Mouse (Mus musculus): ENCODE measurements around the gene Arl8a. TPM values are rescaled to one million over a fixed set of nuclear protein-coding genes. Genes with fewer than 3 reads are reported as not detected.

Arl8a gene
- polyA plus RNA-seq, 1 experiment, result 44.9 TPM

DNA sequence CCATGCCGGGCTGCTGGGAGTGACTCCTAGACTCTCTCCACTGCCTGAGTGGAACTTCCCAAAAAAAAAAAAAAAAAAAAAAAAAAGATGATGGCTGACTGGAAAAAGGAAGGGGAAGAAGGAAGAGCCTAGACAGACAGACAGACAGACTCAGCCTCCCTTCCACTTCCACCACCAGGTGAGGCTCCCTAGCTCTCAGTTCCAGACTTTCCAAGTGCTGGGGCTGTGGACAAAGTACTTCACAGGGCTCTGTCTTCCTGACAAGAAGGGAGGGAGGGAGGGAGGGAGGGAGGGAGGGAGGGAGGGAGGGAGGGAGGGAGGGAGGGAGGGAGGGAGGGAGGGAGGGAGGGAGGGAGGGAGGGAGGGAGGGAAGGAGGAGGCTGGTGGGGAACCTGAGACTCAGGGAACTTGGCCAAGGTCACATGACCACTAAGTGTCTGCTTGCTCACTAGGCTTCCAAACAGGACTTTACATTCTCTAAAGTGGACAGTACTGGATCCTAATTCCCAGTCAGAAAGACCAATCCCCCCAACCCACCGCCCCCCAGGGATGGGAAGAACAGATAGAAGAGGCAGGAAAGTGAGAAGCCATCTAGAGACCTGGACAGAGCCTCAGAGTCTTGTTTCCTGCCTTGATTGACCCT is 16.1 kb upstream of the Arl8a start:
- no peak for TF ChIP-seq POLR2A (IDR thresholded peaks at IDR 0.05; ENCODE audit: borderline replicate concordance, control insufficient read depth, low read depth, low read length)
- no peak for TF ChIP-seq CTCF (IDR thresholded peaks at IDR 0.05; ENCODE audit: control insufficient read depth, insufficient read depth, low read length)
- H3K27ac ChIP-seq (ENCODE audit: control insufficient read depth, insufficient read depth, low read depth, low read length, poor library complexity), result peak overlapping the region; percentile 90
- peaks cover 14% of the 10 kb centered on the region for H3K4me1 ChIP-seq (ENCODE audit: control insufficient read depth, insufficient read depth, low read length)
- no peak overlapping the region for H3K4me3 ChIP-seq (replicated peaks; ENCODE audit: control insufficient read depth, low read depth, low read length)
- WGBS, result 7% methylated on average over 2 of the region's 2 CpGs

DNA sequence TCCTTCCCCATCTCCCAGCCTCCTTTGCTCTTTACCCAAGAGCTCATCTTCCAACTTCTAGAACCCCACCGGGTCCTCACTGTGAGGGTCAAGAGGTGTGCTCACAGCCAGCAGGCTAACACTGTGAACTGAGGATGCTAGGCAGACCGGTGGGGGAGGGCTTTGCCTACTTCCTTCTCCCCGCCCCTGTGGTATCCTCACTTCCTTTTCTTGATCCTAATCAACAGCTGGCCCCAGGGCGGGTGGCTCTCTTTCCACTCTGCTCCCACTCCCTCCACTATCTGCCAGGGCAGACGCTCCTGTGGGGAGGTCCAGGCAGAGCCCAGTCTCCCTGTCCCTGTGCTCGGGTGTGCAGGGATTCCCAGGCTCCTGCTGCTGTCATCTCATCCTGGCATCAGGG is 15.6 kb upstream of the Arl8a start:
- H3K4me3 ChIP-seq (replicated peaks; ENCODE audit: control insufficient read depth, low read depth, low read length), result peak overlapping the region; percentile 2
- under 1% methylated on average over 6 of the region's 6 CpGs for WGBS
- peak overlapping the region; percentile 90 for H3K27ac ChIP-seq (ENCODE audit: control insufficient read depth, insufficient read depth, low read depth, low read length, poor library complexity)
- TF ChIP-seq CTCF (IDR thresholded peaks at IDR 0.05; ENCODE audit: control insufficient read depth, insufficient read depth, low read length), result no peak
- peak; percentile 67; the same call in 1 of the 2 replicates for TF ChIP-seq POLR2A (IDR thresholded peaks at IDR 0.05; ENCODE audit: borderline replicate concordance, control insufficient read depth, low read depth, low read length)
- H3K4me1 ChIP-seq (ENCODE audit: control insufficient read depth, insufficient read depth, low read length), result peaks cover 16% of the 10 kb centered on the region

DNA sequence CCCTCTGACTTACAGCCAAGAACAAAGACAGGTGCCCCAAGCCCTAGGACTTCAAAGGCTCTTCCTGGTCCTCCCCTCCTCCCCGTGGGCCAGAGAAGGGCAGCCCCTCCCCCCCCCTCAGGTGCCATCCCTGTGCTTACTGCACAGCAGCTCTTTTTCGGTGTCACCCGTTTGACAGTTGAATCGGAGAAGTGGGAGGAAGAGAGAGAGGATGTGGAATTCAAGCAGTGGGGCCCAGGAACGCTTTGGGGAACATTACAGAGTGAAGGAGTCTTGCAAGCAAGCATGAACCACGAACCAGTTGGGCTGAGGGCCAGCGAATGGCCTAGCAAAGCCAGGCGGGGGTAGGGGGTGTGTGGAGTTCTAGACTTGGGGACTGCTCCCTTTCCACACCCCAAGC is 15.1 kb upstream of the Arl8a start:
- WGBS, result 2% methylated on average over 8 of the region's 8 CpGs
- no peak for TF ChIP-seq POLR2A (IDR thresholded peaks at IDR 0.05; ENCODE audit: borderline replicate concordance, control insufficient read depth, low read depth, low read length)
- TF ChIP-seq CTCF (IDR thresholded peaks at IDR 0.05; ENCODE audit: control insufficient read depth, insufficient read depth, low read length), result no peak
- Histone ChIP-seq H3K27ac (ENCODE audit: control insufficient read depth, insufficient read depth, low read depth, low read length, poor library complexity) (peak overlapping the region; percentile 90), H3K4me3 (replicated peaks; ENCODE audit: control insufficient read depth, low read depth, low read length) (no peak overlapping the region), H3K4me1 (ENCODE audit: control insufficient read depth, insufficient read depth, low read length) (peaks cover 16% of the 10 kb centered on the region)

DNA sequence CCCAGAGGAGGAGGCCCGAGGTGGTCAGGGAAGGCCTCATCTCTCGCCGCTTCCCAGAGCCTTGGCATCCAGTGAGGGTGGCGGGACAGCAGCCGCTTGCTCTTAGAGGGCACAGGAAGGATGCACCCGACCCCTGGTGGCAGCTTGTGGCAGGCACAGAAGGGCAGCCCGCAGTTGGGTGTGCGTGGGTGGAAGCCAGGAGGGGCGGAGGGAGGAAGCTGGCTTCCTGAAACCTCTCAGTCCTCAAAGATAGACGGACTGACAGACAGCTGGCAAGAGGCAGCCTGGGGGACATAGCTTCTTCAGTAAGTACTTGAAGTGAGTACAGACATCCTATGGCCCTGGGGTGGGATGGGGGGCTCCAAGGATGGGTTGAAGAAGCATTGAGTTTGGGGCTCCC is 14.2 kb upstream of the Arl8a start, which contains the start of gene Ptpn7:
Gene Ptpn7, plus strand, starts transcription at position 228 of the 400 bp plus-strand sequence.
- Histone ChIP-seq H3K4me3 (replicated peaks; ENCODE audit: control insufficient read depth, low read depth, low read length) (peak within 1 kb of the TSS; percentile 51), H3K4me1 (ENCODE audit: control insufficient read depth, insufficient read depth, low read length) (peaks cover 15% of the 10 kb centered on the region)

DNA sequence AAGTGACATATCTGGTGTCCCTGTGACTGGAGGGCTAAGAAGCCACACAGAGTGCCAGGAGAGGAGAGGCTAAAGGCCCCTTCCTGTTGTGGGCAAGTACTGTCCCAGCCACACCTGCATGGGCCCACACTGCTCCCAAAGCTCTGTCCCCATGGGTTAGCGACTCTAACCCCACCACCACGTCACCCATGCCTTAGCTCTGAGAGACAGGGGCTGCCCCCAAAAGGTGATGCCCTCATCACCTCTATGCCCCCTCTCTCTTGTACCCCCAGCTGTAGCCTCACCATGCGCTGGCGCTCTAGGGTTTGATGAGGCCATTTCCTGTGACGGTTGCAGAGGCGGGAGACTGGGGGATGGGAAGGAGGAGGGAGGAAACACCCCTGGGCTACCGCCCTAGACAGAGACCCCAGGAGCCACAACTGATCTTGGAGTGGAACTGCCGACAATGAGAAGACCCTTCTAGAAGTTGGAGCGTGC is 13.7 kb upstream of the Arl8a start:
- no peak for TF ChIP-seq CTCF (IDR thresholded peaks at IDR 0.05; ENCODE audit: control insufficient read depth, insufficient read depth, low read length)
- TF ChIP-seq POLR2A (IDR thresholded peaks at IDR 0.05; ENCODE audit: borderline replicate concordance, control insufficient read depth, low read depth, low read length), result peak; percentile 26; the same call in 1 of the 2 replicates
- H3K4me1 ChIP-seq (ENCODE audit: control insufficient read depth, insufficient read depth, low read length), result peaks cover 15% of the 10 kb centered on the region
- WGBS, result 1% methylated on average over 9 of the region's 9 CpGs

More for the DNA sequence above, 14.2 kb upstream of the Arl8a start, which contains the start of gene Ptpn7:
- 0% methylated on average over 10 of the region's 10 CpGs for WGBS
- H3K27ac ChIP-seq (ENCODE audit: control insufficient read depth, insufficient read depth, low read depth, low read length, poor library complexity), result peak within 1 kb of the TSS; percentile 90
- TF ChIP-seq POLR2A (IDR thresholded peaks at IDR 0.05; ENCODE audit: borderline replicate concordance, control insufficient read depth, low read depth, low read length) (peak; percentile 89; the same call in 1 of the 2 replicates), CTCF (IDR thresholded peaks at IDR 0.05; ENCODE audit: control insufficient read depth, insufficient read depth, low read length) (peak; percentile 94)

DNA sequence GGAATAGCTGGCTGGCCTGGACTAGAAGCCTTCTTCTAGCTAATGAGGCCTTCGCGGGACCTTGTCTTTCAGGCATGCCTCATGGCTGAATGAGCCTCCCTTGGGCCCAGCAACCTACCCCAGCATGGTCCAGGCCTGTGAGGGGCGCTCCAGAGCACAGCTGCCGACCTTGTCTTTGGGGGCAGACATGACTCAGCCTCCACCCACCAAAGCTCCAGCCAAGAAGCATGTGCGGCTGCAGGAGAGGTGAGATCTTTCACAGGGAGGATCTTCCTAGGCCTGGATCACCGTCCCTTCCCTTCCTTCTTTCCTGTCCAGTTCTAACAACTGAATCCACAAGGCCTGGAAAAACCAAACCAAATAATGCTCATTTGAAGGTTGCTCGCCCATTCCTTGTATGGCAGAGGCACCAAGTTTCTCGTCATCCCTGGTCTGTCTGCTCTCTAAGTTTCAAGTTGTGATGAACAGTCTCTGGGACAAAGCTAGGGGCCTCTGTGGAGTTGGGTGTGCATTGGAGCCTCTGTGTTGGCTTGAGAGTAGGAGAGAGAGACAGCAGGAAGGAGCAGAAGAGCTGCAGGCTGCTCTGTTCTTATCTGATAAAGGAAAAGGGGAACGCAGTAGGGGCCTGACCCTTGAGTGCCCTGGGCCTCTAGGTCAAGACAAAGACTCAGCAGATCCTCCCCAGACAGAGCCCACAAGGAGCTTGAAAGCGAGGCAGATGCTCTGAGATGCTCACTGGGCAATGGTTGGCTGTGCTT is 12.8 kb upstream of the Arl8a start:
- Histone ChIP-seq H3K4me1 (ENCODE audit: control insufficient read depth, insufficient read depth, low read length) (peaks cover 13% of the 10 kb centered on the region), H3K4me3 (replicated peaks; ENCODE audit: control insufficient read depth, low read depth, low read length) (peak overlapping the region; percentile 51), H3K27ac (ENCODE audit: control insufficient read depth, insufficient read depth, low read depth, low read length, poor library complexity) (peak overlapping the region; percentile 90)
- TF ChIP-seq CTCF (IDR thresholded peaks at IDR 0.05; ENCODE audit: control insufficient read depth, insufficient read depth, low read length) (no peak), POLR2A (IDR thresholded peaks at IDR 0.05; ENCODE audit: borderline replicate concordance, control insufficient read depth, low read depth, low read length) (no peak)
- 12% methylated on average over 10 of the region's 10 CpGs for WGBS

More for the DNA sequence above, 13.7 kb upstream of the Arl8a start:
- peak overlapping the region; percentile 51 for H3K4me3 ChIP-seq (replicated peaks; ENCODE audit: control insufficient read depth, low read depth, low read length)
- peak overlapping the region; percentile 90 for H3K27ac ChIP-seq (ENCODE audit: control insufficient read depth, insufficient read depth, low read depth, low read length, poor library complexity)

DNA sequence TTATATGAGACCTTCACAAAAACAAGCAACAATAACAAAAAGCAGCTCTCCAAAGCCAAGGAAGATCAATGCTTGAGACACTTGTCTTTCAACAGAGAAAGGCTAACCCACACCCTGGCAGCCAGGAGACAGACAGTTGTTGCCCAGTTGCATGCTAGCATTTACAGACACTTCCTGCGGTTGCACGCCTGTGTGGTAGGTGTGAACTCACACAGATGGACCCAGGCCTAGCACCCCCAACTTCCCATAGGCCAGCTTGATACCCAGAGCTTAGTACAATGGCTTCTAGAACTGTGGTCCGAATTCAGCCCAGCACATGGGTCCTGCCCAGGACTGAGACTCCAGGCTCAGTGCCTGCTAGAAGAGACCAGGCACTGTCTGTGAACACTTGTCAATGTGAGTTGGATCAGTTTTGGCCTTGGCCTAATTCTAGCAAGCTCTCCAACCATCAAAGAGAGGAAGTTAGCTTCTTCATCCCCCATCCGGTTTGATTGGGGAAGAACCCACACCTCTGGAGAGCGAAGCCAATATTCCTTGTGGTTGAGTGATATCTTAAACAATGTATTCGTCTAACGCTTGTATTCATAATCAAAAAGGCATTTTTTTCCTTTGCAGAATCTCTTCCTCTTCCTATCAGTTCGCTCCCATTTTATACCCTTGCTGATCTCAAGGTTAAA is 11.4 kb upstream of the Arl8a start:
- no peak for TF ChIP-seq CTCF (IDR thresholded peaks at IDR 0.05; ENCODE audit: control insufficient read depth, insufficient read depth, low read length)
- TF ChIP-seq POLR2A (IDR thresholded peaks at IDR 0.05; ENCODE audit: borderline replicate concordance, control insufficient read depth, low read depth, low read length), result no peak
- H3K4me3 ChIP-seq (replicated peaks; ENCODE audit: control insufficient read depth, low read depth, low read length), result no peak overlapping the region
- peak overlapping the region; percentile 9; the same call in 1 of the 2 replicates for H3K27ac ChIP-seq (ENCODE audit: control insufficient read depth, insufficient read depth, low read depth, low read length, poor library complexity)
- H3K4me1 ChIP-seq (ENCODE audit: control insufficient read depth, insufficient read depth, low read length), result peaks cover 13% of the 10 kb centered on the region
- 22% methylated on average over 8 of the region's 8 CpGs for WGBS

DNA sequence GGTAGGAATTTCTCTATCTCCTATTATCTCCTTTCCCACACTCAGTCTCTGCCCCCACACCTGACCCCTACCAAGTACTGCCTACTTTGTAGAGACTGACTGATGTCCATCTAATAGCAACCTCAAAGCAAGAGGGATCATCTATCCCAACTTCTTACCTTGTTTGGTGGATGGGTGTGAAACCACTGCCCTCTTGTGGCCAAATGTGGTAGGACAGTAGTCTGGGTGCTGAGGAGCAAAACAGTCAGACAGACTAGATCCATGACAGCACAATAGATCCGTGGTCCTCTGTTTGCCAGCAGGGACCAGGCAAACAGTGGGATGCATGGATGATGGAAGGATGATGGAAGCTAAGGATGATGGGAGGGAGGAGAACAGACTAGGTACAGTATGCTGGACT is 10.1 kb upstream of the Arl8a start:
- no peak overlapping the region for H3K4me3 ChIP-seq (replicated peaks; ENCODE audit: control insufficient read depth, low read depth, low read length)
- 0% methylated on average over 1 of the region's 1 CpGs for WGBS
- H3K27ac ChIP-seq (ENCODE audit: control insufficient read depth, insufficient read depth, low read depth, low read length, poor library complexity), result no peak overlapping the region
- TF ChIP-seq CTCF (IDR thresholded peaks at IDR 0.05; ENCODE audit: control insufficient read depth, insufficient read depth, low read length), result peak; percentile 92
- TF ChIP-seq POLR2A (IDR thresholded peaks at IDR 0.05; ENCODE audit: borderline replicate concordance, control insufficient read depth, low read depth, low read length), result no peak
- H3K4me1 ChIP-seq (ENCODE audit: control insufficient read depth, insufficient read depth, low read length), result peaks cover 11% of the 10 kb centered on the region

Data from bone marrow, adult 2 months (tissue).